Mouse (Mus musculus): ENCODE data around the gene Vcp. TPM values are rescaled to one million over a fixed set of nuclear protein-coding genes. Genes with fewer than 3 reads are reported as not detected.
A peak's percentile ranks its signal among the peaks of the same experiment; 100 is the strongest.

Gene Vcp
- polyA plus RNA-seq, 1 experiment from 2014 or later: 560 TPM

DNA sequence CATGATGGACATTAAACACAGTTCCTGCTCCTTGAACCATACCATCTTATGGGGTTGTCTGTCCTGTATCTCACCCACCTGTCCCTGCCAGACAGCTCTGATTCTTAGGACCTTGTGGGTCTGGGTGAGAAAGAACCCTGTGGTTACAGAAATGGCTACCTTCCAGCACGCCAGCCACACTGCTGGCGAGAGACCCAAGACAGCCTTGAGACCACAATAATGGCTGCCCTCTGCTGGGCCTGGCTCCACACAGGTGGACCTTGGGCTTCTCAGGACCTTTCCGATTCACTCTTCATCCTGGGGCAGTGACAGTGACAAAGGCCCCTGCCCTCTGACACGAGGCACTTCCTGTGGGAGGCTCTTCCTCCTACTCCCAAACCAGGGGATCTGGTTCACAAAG is 40.9 kb downstream of the Vcp start:
- ATAC-seq (ENCODE audit: insufficient read depth): no peak
- Histone ChIP-seq H3K9me3 (ENCODE audit: low read depth, low read length) (no peaks in the 10 kb centered on the region), H3K27ac (ENCODE audit: low read depth) (0 out of 2 replicates have a peak overlapping the region, but pooled peaks have one; percentile 4), H3K4me2 (no peak overlapping the region), H3K9ac (no peak overlapping the region), H3K4me3 (ENCODE audit: low read depth, low read length) (no peak overlapping the region), H3K4me1 (ENCODE audit: insufficient read depth) (no peaks in the 10 kb centered on the region), H3K36me3 (ENCODE audit: insufficient read depth) (peaks cover 30% of the 10 kb centered on the region), H3K27me3 (ENCODE audit: insufficient read depth, low read length) (no peaks in the 10 kb centered on the region)
- 62% methylated on average over 4 of the region's 4 CpGs for WGBS
- DNase-seq: no peak
- TF ChIP-seq CTCF (IDR thresholded peaks at IDR 0.05; ENCODE audit: low read depth): no peak

DNA sequence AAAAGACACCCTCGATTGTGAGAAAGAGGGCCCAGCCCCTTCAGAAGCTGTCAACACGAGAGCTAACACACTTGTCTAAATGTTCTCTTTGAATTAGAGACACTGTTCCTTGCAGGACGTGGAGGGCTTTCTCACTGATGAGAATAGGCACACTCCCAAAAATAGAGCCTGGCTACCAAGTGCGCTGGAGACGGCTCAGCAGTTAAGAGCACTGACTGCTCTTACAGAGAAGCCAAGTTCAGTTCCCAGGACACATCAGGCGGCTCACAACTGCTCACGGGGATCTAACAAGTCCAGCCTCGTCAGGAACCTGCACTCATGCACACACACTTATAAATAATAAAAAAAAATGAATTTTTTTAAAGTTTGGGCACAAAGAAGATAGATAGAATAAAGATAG is 41.4 kb downstream of the Vcp start:
- ATAC-seq (ENCODE audit: insufficient read depth) (no peak), DNase-seq (no peak)
- no peak overlapping the region for H3K4me2 ChIP-seq
- no peak overlapping the region for H3K27ac ChIP-seq (ENCODE audit: low read depth)
- no peaks in the 10 kb centered on the region for H3K27me3 ChIP-seq (ENCODE audit: insufficient read depth, low read length)
- H3K4me1 ChIP-seq (ENCODE audit: insufficient read depth): no peaks in the 10 kb centered on the region
- TF ChIP-seq CTCF (IDR thresholded peaks at IDR 0.05; ENCODE audit: low read depth): no peak
- 57% methylated on average over 8 of the region's 8 CpGs for WGBS
- H3K4me3 ChIP-seq (ENCODE audit: low read depth, low read length): no peak overlapping the region
- H3K9ac ChIP-seq: no peak overlapping the region
- peaks cover 30% of the 10 kb centered on the region for H3K36me3 ChIP-seq (ENCODE audit: insufficient read depth)
- H3K9me3 ChIP-seq (ENCODE audit: low read depth, low read length): no peaks in the 10 kb centered on the region

- TF ChIP-seq CTCF (IDR thresholded peaks at IDR 0.05; ENCODE audit: low read depth): no peak
- Histone ChIP-seq H3K9ac (no peak overlapping the region), H3K4me2 (no peak overlapping the region), H3K36me3 (ENCODE audit: insufficient read depth) (peaks cover 30% of the 10 kb centered on the region), H3K9me3 (ENCODE audit: low read depth, low read length) (no peaks in the 10 kb centered on the region), H3K4me1 (ENCODE audit: insufficient read depth) (no peaks in the 10 kb centered on the region), H3K27ac (ENCODE audit: low read depth) (no peak overlapping the region), H3K27me3 (ENCODE audit: insufficient read depth, low read length) (no peaks in the 10 kb centered on the region), H3K4me3 (ENCODE audit: low read depth, low read length) (no peak overlapping the region)
- DNase-seq (no peak), ATAC-seq (ENCODE audit: insufficient read depth) (no peak)
- 85% methylated on average over 8 of the region's 8 CpGs for WGBS
Measured at GRCm38 (mm10) chr4:42957979-42958378, 42.3 kb downstream of the Vcp start.

DNA sequence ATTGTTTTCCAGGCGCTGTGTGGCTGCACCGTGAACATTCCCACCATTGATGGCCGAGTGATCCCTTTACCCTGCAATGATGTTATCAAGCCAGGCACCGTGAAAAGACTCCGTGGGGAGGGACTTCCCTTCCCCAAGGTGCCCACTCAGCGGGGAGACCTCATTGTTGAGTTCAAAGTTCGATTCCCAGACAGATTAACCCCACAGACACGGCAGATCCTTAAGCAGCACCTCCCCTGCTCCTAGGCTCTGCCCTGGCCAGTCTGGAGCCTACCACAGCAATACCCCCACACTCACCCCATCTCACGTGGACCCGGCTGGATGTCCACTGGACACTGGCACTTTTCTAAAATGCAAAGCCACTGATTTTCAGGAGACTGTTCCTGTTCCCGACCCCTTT is 43.0 kb downstream of the Vcp start:
- no peak overlapping the region for H3K4me2 ChIP-seq
- TF ChIP-seq CTCF (IDR thresholded peaks at IDR 0.05; ENCODE audit: low read depth): no peak
- no peak overlapping the region for H3K27ac ChIP-seq (ENCODE audit: low read depth)
- H3K9ac ChIP-seq: no peak overlapping the region
- ATAC-seq (ENCODE audit: insufficient read depth): no peak
- DNase-seq: no peak
- H3K4me1 ChIP-seq (ENCODE audit: insufficient read depth): no peaks in the 10 kb centered on the region
- no peak overlapping the region for H3K4me3 ChIP-seq (ENCODE audit: low read depth, low read length)
- no peaks in the 10 kb centered on the region for H3K27me3 ChIP-seq (ENCODE audit: insufficient read depth, low read length)
- H3K9me3 ChIP-seq (ENCODE audit: low read depth, low read length): no peaks in the 10 kb centered on the region
- 81% methylated on average over 11 of the region's 11 CpGs for WGBS
- H3K36me3 ChIP-seq (ENCODE audit: insufficient read depth): peaks cover 30% of the 10 kb centered on the region

- H3K27ac ChIP-seq (ENCODE audit: low read depth): no peak overlapping the region
- H3K27me3 ChIP-seq (ENCODE audit: insufficient read depth, low read length): no peaks in the 10 kb centered on the region
- DNase-seq (no peak), ATAC-seq (ENCODE audit: insufficient read depth) (no peak)
- no peaks in the 10 kb centered on the region for H3K9me3 ChIP-seq (ENCODE audit: low read depth, low read length)
- peaks cover 30% of the 10 kb centered on the region for H3K36me3 ChIP-seq (ENCODE audit: insufficient read depth)
- no peak overlapping the region for H3K4me3 ChIP-seq (ENCODE audit: low read depth, low read length)
- no peak overlapping the region for H3K9ac ChIP-seq
- WGBS: 92% methylated on average over 17 of the region's 17 CpGs
- H3K4me2 ChIP-seq: no peak overlapping the region
- H3K4me1 ChIP-seq (ENCODE audit: insufficient read depth): no peaks in the 10 kb centered on the region
- TF ChIP-seq CTCF (IDR thresholded peaks at IDR 0.05; ENCODE audit: low read depth): no peak
Measured at GRCm38 (mm10) chr4:42956581-42956980, 43.7 kb downstream of the Vcp start.

GRCm38 (mm10) chr4:42955200-42955599 is 45.1 kb downstream of the Vcp start:
- peaks cover 5% of the 10 kb centered on the region; the same call in 1 of the 2 replicates for H3K4me1 ChIP-seq (ENCODE audit: insufficient read depth)
- peaks cover 30% of the 10 kb centered on the region for H3K36me3 ChIP-seq (ENCODE audit: insufficient read depth)
- no peaks in the 10 kb centered on the region for H3K9me3 ChIP-seq (ENCODE audit: low read depth, low read length)
- no peak overlapping the region for H3K9ac ChIP-seq
- ATAC-seq (ENCODE audit: insufficient read depth) (no peak), DNase-seq (no peak)
- H3K27ac ChIP-seq (ENCODE audit: low read depth): no peak overlapping the region
- no peaks in the 10 kb centered on the region for H3K27me3 ChIP-seq (ENCODE audit: insufficient read depth, low read length)
- no peak for TF ChIP-seq CTCF (IDR thresholded peaks at IDR 0.05; ENCODE audit: low read depth)
- no peak overlapping the region for H3K4me3 ChIP-seq (ENCODE audit: low read depth, low read length)
- H3K4me2 ChIP-seq: no peak overlapping the region
- WGBS: 80% methylated on average over 3 of the region's 3 CpGs

GRCm38 (mm10) chr4:42954297-42954696 is 46.0 kb downstream of the Vcp start:
- H3K9ac ChIP-seq: no peak overlapping the region
- H3K9me3 ChIP-seq (ENCODE audit: low read depth, low read length): no peaks in the 10 kb centered on the region
- H3K27me3 ChIP-seq (ENCODE audit: insufficient read depth, low read length): no peaks in the 10 kb centered on the region
- no peak overlapping the region for H3K27ac ChIP-seq (ENCODE audit: low read depth)
- no peak overlapping the region for H3K4me3 ChIP-seq (ENCODE audit: low read depth, low read length)
- peak; percentile 91 for TF ChIP-seq CTCF (IDR thresholded peaks at IDR 0.05; ENCODE audit: low read depth)
- H3K4me1 ChIP-seq (ENCODE audit: insufficient read depth): peaks cover 6% of the 10 kb centered on the region; the same call in 1 of the 2 replicates
- H3K4me2 ChIP-seq: no peak overlapping the region
- ATAC-seq (ENCODE audit: insufficient read depth): no peak
- WGBS: 10% methylated on average over 9 of the region's 10 CpGs
- peak; percentile 82 for DNase-seq
- H3K36me3 ChIP-seq (ENCODE audit: insufficient read depth): peaks cover 28% of the 10 kb centered on the region
